Mouse (Mus musculus): ENCODE data around the gene Exph5. TPM values are rescaled to one million over a fixed set of nuclear protein-coding genes. Genes with fewer than 3 reads are reported as not detected.

Exph5 gene
- polyA plus RNA-seq, 1 experiment = 0.02 TPM

- Histone ChIP-seq H3K4me1 (ENCODE audit: control insufficient read depth, insufficient read depth, insufficient read length) (no peaks in the 10 kb centered on the region), H3K27me3 (ENCODE audit: control insufficient read depth, insufficient read depth, low read length) (no peaks in the 10 kb centered on the region), H3K4me3 (ENCODE audit: extremely low read depth, insufficient read depth, insufficient read length) (no peak overlapping the region), H3K36me3 (ENCODE audit: control insufficient read depth, insufficient read depth, low read length) (no peaks in the 10 kb centered on the region), H3K27ac (ENCODE audit: insufficient read depth, low read length) (no peak overlapping the region)
- DNase-seq (ENCODE audit: low read depth in 1 of 2, low spot score in 2 of 2) = no peak
- WGBS = 63% methylated on average over 5 of the region's 5 CpGs
- TF ChIP-seq CTCF (IDR thresholded peaks at IDR 0.05; ENCODE audit: extremely low read depth, insufficient read depth, insufficient read length, insufficient replicate concordance) = no peak
- TF ChIP-seq POLR2A (IDR thresholded peaks at IDR 0.05; ENCODE audit: low read depth, low read length) = no peak
Observed at GRCm38 (mm10) chr9:53268036-53268435, 33.4 kb upstream of the Exph5 start.

- no peak overlapping the region for H3K4me3 ChIP-seq (ENCODE audit: extremely low read depth, insufficient read depth, insufficient read length)
- no peaks in the 10 kb centered on the region for H3K27me3 ChIP-seq (ENCODE audit: control insufficient read depth, insufficient read depth, low read length)
- TF ChIP-seq CTCF (IDR thresholded peaks at IDR 0.05; ENCODE audit: extremely low read depth, insufficient read depth, insufficient read length, insufficient replicate concordance) = no peak
- no peak for TF ChIP-seq POLR2A (IDR thresholded peaks at IDR 0.05; ENCODE audit: low read depth, low read length)
- no peaks in the 10 kb centered on the region for H3K4me1 ChIP-seq (ENCODE audit: control insufficient read depth, insufficient read depth, insufficient read length)
- no peaks in the 10 kb centered on the region for H3K36me3 ChIP-seq (ENCODE audit: control insufficient read depth, insufficient read depth, low read length)
- 82% methylated on average over 5 of the region's 5 CpGs for WGBS
- no peak for DNase-seq (ENCODE audit: low read depth in 1 of 2, low spot score in 2 of 2)
- no peak overlapping the region for H3K27ac ChIP-seq (ENCODE audit: insufficient read depth, low read length)
Observed at GRCm38 (mm10) chr9:53268731-53269465, 32.6 kb upstream of the Exph5 start.

- TF ChIP-seq CTCF (IDR thresholded peaks at IDR 0.05; ENCODE audit: extremely low read depth, insufficient read depth, insufficient read length, insufficient replicate concordance) (no peak), POLR2A (IDR thresholded peaks at IDR 0.05; ENCODE audit: low read depth, low read length) (no peak)
- Histone ChIP-seq H3K27me3 (ENCODE audit: control insufficient read depth, insufficient read depth, low read length) (no peaks in the 10 kb centered on the region), H3K27ac (ENCODE audit: insufficient read depth, low read length) (no peak overlapping the region), H3K4me3 (ENCODE audit: extremely low read depth, insufficient read depth, insufficient read length) (no peak overlapping the region), H3K36me3 (ENCODE audit: control insufficient read depth, insufficient read depth, low read length) (no peaks in the 10 kb centered on the region), H3K4me1 (ENCODE audit: control insufficient read depth, insufficient read depth, insufficient read length) (no peaks in the 10 kb centered on the region)
- no peak for DNase-seq (ENCODE audit: low read depth in 1 of 2, low spot score in 2 of 2)
- WGBS = 88% methylated on average over 5 of the region's 5 CpGs
Observed at GRCm38 (mm10) chr9:53269466-53269755, 32.1 kb upstream of the Exph5 start.

GRCm38 (mm10) chr9:53271281-53272022, 30.0 kb upstream of the Exph5 start:
- no peaks in the 10 kb centered on the region for H3K4me1 ChIP-seq (ENCODE audit: control insufficient read depth, insufficient read depth, insufficient read length)
- no peaks in the 10 kb centered on the region for H3K27me3 ChIP-seq (ENCODE audit: control insufficient read depth, insufficient read depth, low read length)
- 37% methylated on average over 5 of the region's 5 CpGs for WGBS
- TF ChIP-seq POLR2A (IDR thresholded peaks at IDR 0.05; ENCODE audit: low read depth, low read length) = no peak
- TF ChIP-seq CTCF (IDR thresholded peaks at IDR 0.05; ENCODE audit: extremely low read depth, insufficient read depth, insufficient read length, insufficient replicate concordance) = no peak
- H3K36me3 ChIP-seq (ENCODE audit: control insufficient read depth, insufficient read depth, low read length) = no peaks in the 10 kb centered on the region
- DNase-seq (ENCODE audit: low read depth in 1 of 2, low spot score in 2 of 2) = no peak
- peak overlapping the region; percentile 63; the same call in 1 of the 2 replicates for H3K27ac ChIP-seq (ENCODE audit: insufficient read depth, low read length)
- H3K4me3 ChIP-seq (ENCODE audit: extremely low read depth, insufficient read depth, insufficient read length) = no peak overlapping the region

GRCm38 (mm10) chr9:53272207-53272606, 29.3 kb upstream of the Exph5 start:
- no peaks in the 10 kb centered on the region for H3K4me1 ChIP-seq (ENCODE audit: control insufficient read depth, insufficient read depth, insufficient read length)
- H3K27ac ChIP-seq (ENCODE audit: insufficient read depth, low read length) = no peak overlapping the region
- DNase-seq (ENCODE audit: low read depth in 1 of 2, low spot score in 2 of 2) = no peak
- H3K4me3 ChIP-seq (ENCODE audit: extremely low read depth, insufficient read depth, insufficient read length) = no peak overlapping the region
- TF ChIP-seq CTCF (IDR thresholded peaks at IDR 0.05; ENCODE audit: extremely low read depth, insufficient read depth, insufficient read length, insufficient replicate concordance) (no peak), POLR2A (IDR thresholded peaks at IDR 0.05; ENCODE audit: low read depth, low read length) (no peak)
- no peaks in the 10 kb centered on the region for H3K27me3 ChIP-seq (ENCODE audit: control insufficient read depth, insufficient read depth, low read length)
- WGBS = 58% methylated on average over 5 of the region's 5 CpGs
- H3K36me3 ChIP-seq (ENCODE audit: control insufficient read depth, insufficient read depth, low read length) = no peaks in the 10 kb centered on the region

- TF ChIP-seq CTCF (IDR thresholded peaks at IDR 0.05; ENCODE audit: extremely low read depth, insufficient read depth, insufficient read length, insufficient replicate concordance) (no peak), POLR2A (IDR thresholded peaks at IDR 0.05; ENCODE audit: low read depth, low read length) (no peak)
- no peaks in the 10 kb centered on the region for H3K4me1 ChIP-seq (ENCODE audit: control insufficient read depth, insufficient read depth, insufficient read length)
- no peak overlapping the region for H3K27ac ChIP-seq (ENCODE audit: insufficient read depth, low read length)
- H3K36me3 ChIP-seq (ENCODE audit: control insufficient read depth, insufficient read depth, low read length) = no peaks in the 10 kb centered on the region
- H3K27me3 ChIP-seq (ENCODE audit: control insufficient read depth, insufficient read depth, low read length) = no peaks in the 10 kb centered on the region
- DNase-seq (ENCODE audit: low read depth in 1 of 2, low spot score in 2 of 2) = no peak
- WGBS = 86% methylated on average over 4 of the region's 4 CpGs
- no peak overlapping the region for H3K4me3 ChIP-seq (ENCODE audit: extremely low read depth, insufficient read depth, insufficient read length)
Observed at GRCm38 (mm10) chr9:53272714-53273113, 28.8 kb upstream of the Exph5 start.

- no peak for TF ChIP-seq CTCF (IDR thresholded peaks at IDR 0.05; ENCODE audit: extremely low read depth, insufficient read depth, insufficient read length, insufficient replicate concordance)
- no peak for TF ChIP-seq POLR2A (IDR thresholded peaks at IDR 0.05; ENCODE audit: low read depth, low read length)
- H3K4me3 ChIP-seq (ENCODE audit: extremely low read depth, insufficient read depth, insufficient read length) = no peak overlapping the region
- 88% methylated on average over 1 of the region's 1 CpGs for WGBS
- no peaks in the 10 kb centered on the region for H3K27me3 ChIP-seq (ENCODE audit: control insufficient read depth, insufficient read depth, low read length)
- no peaks in the 10 kb centered on the region for H3K36me3 ChIP-seq (ENCODE audit: control insufficient read depth, insufficient read depth, low read length)
- H3K4me1 ChIP-seq (ENCODE audit: control insufficient read depth, insufficient read depth, insufficient read length) = no peaks in the 10 kb centered on the region
- DNase-seq (ENCODE audit: low read depth in 1 of 2, low spot score in 2 of 2) = no peak
- H3K27ac ChIP-seq (ENCODE audit: insufficient read depth, low read length) = no peak overlapping the region
Observed at GRCm38 (mm10) chr9:53276381-53276780, 25.1 kb upstream of the Exph5 start.

Measured in spleen, adult 2 months (tissue).